Mouse (Mus musculus): ENCODE results near the gene Hspb9.
A peak's percentile ranks its signal among the peaks of the same experiment; 100 is the strongest.

- TF ChIP-seq POLR2A (IDR thresholded peaks at IDR 0.05; ENCODE audit: control insufficient read depth in 1 of 2, insufficient read depth in 1 of 2, low read depth in 1 of 2, low read length in 2 of 2, poor library complexity in 1 of 2) (no peak), CTCF (IDR thresholded peaks at IDR 0.05 in 2 of 3, conservative IDR thresholded peaks at IDR 0.05 in 1 of 3; ENCODE audit: control insufficient read depth in 1 of 3, insufficient read depth in 1 of 3, low read depth in 2 of 3, low read length in 3 of 3, poor library complexity in 1 of 3, severe bottlenecking in 1 of 3) (no peak), KAT2A (conservative IDR thresholded peaks at IDR 0.05; ENCODE audit: low read depth, low read length) (no peak), GABPA (IDR thresholded peaks at IDR 0.05; ENCODE audit: low read depth, low read length) (no peak), JUND (IDR thresholded peaks at IDR 0.05; ENCODE audit: low read depth, low read length) (no peak), USF1 (IDR thresholded peaks at IDR 0.05; ENCODE audit: low read depth, low read length) (no peak), EP300 (IDR thresholded peaks at IDR 0.05; ENCODE audit: low read depth in 1 of 2, low read length in 2 of 2) (no peak), GATA1 (IDR thresholded peaks at IDR 0.05; ENCODE audit: low read depth, low read length) (no peak), MAX (IDR thresholded peaks at IDR 0.05; ENCODE audit: low read length) (no peak), E2F4 (IDR thresholded peaks at IDR 0.05; ENCODE audit: borderline replicate concordance, low read depth, low read length) (0 out of 2 replicates have a peak, but pooled peaks have one; percentile 52), RAD21 (IDR thresholded peaks at IDR 0.05; ENCODE audit: low read depth, low read length) (no peak), BHLHE40 (IDR thresholded peaks at IDR 0.05; ENCODE audit: borderline replicate concordance, low read depth, low read length) (no peak), SIN3A (IDR thresholded peaks at IDR 0.05; ENCODE audit: low read length) (no peak)
Observed at GRCm38 (mm10) chr11:100729976-100730375, 16.3 kb downstream of the Hspb9 start.
